Mouse (Mus musculus): ENCODE results near the gene Vamp2. TPM values are rescaled to one million over a fixed set of nuclear protein-coding genes. Genes with fewer than 3 reads are reported as not detected.

Gene Vamp2
- polyA plus RNA-seq, 1 experiment from 2014 or later, result 68.0 TPM

DNA sequence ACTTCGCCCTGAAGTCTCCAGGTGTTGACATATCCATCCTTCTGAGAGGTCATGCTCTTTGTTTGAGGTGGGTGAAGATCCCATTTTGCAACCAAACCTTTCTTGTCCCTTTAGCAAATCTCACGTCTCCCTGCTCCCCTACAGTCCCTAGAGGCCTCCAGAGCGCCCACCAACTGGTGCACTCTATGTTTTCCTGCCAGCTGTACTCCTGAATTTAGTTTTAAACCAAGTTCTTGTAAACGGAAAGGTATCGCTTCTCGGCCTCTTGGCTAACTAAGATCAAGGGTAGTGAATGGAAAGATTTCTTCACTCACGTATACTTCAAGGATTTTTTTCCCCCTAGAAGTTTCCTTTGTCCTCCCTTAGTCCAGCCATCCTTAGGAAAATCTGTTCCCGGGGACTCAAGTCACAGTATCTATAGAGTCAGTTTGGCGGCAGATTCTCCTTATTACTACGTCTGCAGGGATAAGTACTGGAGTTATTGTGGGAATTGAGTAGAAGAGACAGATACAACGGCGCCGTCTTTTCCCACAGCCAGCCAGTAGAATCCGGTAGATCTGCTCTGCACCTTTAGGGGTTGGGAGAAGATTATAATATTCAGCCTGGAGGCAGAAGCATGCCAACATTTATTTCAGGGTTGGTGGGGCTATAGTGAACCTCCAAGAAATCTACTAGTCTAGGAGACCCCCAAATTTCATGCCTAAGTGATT is 31.3 kb downstream of the Vamp2 start:
- H3K36me3 ChIP-seq, result no peaks in the 10 kb centered on the region
- H3K27me3 ChIP-seq, result peaks cover 26% of the 10 kb centered on the region
- H3K27ac ChIP-seq, result no peak overlapping the region
- no peak overlapping the region for H3K9ac ChIP-seq (replicated peaks)
- H3K9me3 ChIP-seq, result no peaks in the 10 kb centered on the region
- H3K4me3 ChIP-seq (replicated peaks), result peak overlapping the region; percentile 81
- WGBS, result 21% methylated on average over 14 of the region's 14 CpGs
- ATAC-seq (ENCODE audit: insufficient number of reproducible peaks, insufficient read depth, low FRiP score, low TSS enrichment, low read depth), result no peak
- H3K4me2 ChIP-seq, result peak overlapping the region; percentile 97
- H3K4me1 ChIP-seq (replicated peaks), result peaks cover 37% of the 10 kb centered on the region

DNA sequence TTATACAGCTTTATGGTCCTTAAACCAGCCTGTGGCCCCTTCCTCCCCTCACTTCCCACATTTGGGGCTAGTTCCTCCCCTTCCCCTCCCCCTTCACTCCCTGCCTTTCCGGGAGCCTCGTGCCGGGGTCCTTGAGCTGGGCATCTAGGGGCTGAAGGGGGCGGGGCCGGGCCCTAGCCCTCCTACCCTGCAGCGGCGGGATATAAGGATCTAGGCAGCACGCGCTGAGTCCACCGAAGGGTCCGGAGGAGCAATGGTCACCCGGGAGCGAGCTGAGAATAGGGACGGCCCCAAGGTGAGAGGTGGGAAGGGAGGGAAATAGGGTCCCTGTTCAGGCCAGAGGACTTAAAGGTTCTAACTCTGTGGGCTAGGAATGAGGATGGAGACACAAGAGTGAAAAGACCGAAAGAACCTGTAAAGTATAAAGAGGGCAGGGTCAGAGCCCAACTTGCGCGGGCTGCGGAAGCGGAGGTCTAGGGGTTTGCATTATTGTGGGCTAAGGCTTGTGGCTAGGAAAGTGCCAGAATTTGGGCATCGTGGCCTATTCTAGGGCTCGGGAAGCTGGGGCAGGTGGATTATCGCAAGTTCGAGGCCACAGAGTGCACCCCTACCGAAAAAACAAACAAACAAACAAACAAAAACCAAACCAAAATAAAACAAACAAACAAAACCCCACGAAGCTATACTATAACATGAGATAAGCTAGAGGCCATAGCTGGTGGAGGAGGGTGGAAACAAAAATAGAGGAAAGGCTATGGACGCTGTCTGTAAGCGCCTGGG is 32.1 kb downstream of the Vamp2 start, which contains the start of gene Hes7:
Hes7 (plus strand) TSS at position 184 of the 780 bp plus-strand sequence.
- Histone ChIP-seq H3K4me3 (replicated peaks) (peak within 1 kb of the TSS; percentile 81), H3K4me2 (peak within 1 kb of the TSS; percentile 97), H3K4me1 (replicated peaks) (peaks cover 37% of the 10 kb centered on the region), H3K27ac (no peak within 1 kb of the TSS), H3K27me3 (peaks cover 26% of the 10 kb centered on the region), H3K9ac (replicated peaks) (peak within 1 kb of the TSS; percentile 74), H3K36me3 (no peaks in the 10 kb centered on the region), H3K9me3 (no peaks in the 10 kb centered on the region)
- WGBS, result 1% methylated on average over 27 of the region's 27 CpGs
- no peak for ATAC-seq (ENCODE audit: insufficient number of reproducible peaks, insufficient read depth, low FRiP score, low TSS enrichment, low read depth)

DNA sequence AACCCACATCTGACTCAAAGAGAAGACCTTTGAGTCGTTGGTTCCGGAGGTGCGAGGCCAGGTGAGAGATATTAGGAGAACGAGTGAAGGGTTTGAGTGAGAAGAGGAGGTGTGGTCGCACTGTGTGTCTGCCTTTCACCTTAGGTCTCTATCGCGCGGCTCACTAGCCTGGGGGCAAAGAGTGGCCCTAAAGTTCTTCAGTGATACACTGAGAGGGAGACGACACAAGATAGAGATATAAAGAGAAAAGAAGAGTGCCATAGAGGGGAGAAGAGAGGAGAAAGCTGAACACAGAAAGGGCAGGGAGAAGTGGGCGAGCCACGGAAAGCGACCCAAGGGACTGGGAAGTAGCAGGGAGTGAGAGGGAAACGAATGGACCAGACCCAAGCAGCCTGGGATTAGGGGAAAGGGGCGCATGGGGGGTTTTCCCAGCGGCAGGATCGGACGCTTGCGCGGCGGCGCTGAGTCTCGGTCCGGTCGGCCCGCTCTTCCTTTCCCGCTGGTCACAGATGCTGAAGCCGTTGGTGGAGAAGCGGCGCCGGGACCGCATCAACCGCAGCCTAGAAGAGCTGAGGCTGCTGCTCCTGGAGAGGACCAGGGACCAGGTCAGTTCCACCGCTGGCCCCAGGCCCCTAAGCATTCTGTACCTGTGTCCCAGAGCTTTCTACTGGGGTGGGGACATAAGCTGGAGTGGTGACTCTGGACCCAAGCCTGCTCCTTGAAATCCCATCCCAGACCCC is 32.9 kb downstream of the Vamp2 start:
- Histone ChIP-seq H3K27me3 (peaks cover 20% of the 10 kb centered on the region), H3K9ac (replicated peaks) (peak overlapping the region; percentile 74), H3K36me3 (no peaks in the 10 kb centered on the region), H3K4me1 (replicated peaks) (peaks cover 43% of the 10 kb centered on the region), H3K9me3 (no peaks in the 10 kb centered on the region), H3K4me3 (replicated peaks) (peak overlapping the region; percentile 81), H3K27ac (no peak overlapping the region), H3K4me2 (peak overlapping the region; percentile 97)
- ATAC-seq (ENCODE audit: insufficient number of reproducible peaks, insufficient read depth, low FRiP score, low TSS enrichment, low read depth), result no peak
- under 1% methylated on average over 33 of the region's 33 CpGs for WGBS

DNA sequence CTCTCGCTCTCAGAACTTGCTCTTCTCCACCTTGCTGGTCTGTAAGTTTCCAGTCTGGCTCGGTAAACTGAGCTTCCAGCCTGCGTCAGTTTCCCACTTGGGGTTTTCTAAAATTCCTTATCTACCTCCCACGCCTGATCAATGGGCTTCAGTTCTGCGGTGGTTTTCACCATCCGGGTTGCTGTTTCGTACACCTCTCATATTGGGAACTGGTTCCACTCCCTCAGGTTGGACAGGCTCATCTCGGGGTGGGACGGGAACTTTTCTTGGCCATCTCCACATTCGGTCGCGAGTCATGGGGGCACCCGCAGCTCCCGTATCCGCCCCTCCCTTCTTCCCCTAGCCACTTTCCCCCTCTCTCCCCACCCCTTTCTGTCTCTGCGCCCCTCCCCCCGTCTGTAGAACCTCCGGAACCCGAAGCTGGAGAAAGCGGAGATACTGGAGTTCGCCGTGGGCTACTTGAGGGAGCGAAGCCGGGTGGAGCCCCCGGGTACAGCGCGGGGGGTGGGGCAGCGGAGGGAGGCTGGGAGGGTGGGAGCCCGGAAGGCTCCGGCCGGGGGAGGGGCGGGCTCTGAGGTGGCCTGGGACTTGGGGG is 33.5 kb downstream of the Vamp2 start:
- peak overlapping the region; percentile 86 for H3K27ac ChIP-seq
- H3K36me3 ChIP-seq, result no peaks in the 10 kb centered on the region
- H3K4me2 ChIP-seq, result peak overlapping the region; percentile 97
- no peaks in the 10 kb centered on the region for H3K9me3 ChIP-seq
- peaks cover 17% of the 10 kb centered on the region for H3K27me3 ChIP-seq
- no peak for ATAC-seq (ENCODE audit: insufficient number of reproducible peaks, insufficient read depth, low FRiP score, low TSS enrichment, low read depth)
- H3K4me1 ChIP-seq (replicated peaks), result peaks cover 48% of the 10 kb centered on the region
- H3K9ac ChIP-seq (replicated peaks), result peak overlapping the region; percentile 74
- peak overlapping the region; percentile 81 for H3K4me3 ChIP-seq (replicated peaks)
- WGBS, result under 1% methylated on average over 32 of the region's 32 CpGs

DNA sequence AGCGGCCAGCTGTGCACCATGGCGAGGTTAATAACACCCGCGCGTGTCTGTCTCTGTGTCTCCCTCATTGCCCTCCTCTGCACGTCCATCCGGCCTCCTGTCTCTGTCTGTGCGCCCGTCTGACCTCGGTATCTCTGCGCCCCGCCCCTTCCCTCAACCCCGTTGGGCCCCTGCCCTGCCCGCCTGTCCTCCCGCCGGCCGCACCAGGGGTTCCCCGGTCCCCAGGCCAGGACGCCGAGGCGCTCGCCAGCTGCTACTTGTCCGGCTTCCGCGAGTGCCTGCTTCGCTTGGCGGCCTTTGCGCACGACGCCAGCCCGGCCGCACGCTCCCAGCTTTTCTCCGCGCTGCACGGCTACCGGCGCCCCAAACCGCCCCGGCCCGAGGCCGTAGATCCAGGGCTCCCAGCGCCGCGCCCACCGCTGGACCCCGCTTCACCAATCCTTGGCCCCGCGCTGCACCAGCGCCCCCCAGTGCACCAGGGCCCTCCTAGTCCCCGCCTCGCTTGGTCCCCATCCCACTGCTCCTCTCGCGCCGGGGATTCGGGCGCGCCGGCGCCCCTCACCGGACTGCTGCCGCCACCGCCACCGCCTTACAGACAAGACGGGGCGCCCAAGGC is 34.2 kb downstream of the Vamp2 start, which contains the start of gene 9130213A22Rik:
9130213A22Rik (minus strand) TSS at position 254 of the 616 bp plus-strand sequence.
- ATAC-seq (ENCODE audit: insufficient number of reproducible peaks, insufficient read depth, low FRiP score, low TSS enrichment, low read depth), result peak; percentile 66
- Histone ChIP-seq H3K36me3 (no peaks in the 10 kb centered on the region), H3K9ac (replicated peaks) (peak within 1 kb of the TSS; percentile 74), H3K4me2 (peak within 1 kb of the TSS; percentile 97), H3K4me1 (replicated peaks) (peaks cover 44% of the 10 kb centered on the region), H3K27ac (peak within 1 kb of the TSS; percentile 86), H3K9me3 (no peaks in the 10 kb centered on the region), H3K4me3 (replicated peaks) (peak within 1 kb of the TSS; percentile 81), H3K27me3 (peaks cover 22% of the 10 kb centered on the region)
- under 1% methylated on average over 65 of the region's 66 CpGs for WGBS

DNA sequence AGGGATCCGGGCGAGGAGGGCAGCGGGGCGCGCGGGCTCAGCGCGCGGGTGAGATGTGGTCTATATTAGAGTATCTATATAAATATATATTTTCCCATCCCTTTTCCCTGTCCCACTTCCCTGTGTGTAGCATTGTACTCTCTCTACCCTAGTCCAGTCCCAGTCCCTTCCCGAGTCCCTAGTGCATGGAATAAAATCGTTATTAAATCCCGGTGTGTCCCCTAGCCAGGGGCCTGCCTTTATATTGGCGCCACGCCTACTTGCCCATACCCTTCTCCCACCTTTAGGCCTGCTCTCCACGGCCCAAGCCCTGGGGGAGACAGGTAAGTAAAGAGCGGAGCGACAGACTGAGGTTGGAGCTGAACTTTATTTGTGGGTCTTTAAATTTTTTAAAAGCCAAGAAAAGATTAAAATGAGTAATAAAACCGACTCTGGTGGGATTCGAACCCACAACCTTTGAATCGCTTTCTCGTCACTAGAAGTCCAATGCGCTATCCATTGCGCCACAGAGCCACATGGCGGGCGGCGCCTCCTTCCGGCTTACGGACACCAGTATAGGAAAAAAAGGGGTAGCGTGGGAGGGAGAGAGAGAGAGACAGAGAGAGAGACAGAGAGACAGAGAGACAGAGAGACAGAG is 34.9 kb downstream of the Vamp2 start:
- Histone ChIP-seq H3K36me3 (no peaks in the 10 kb centered on the region), H3K4me1 (replicated peaks) (peaks cover 42% of the 10 kb centered on the region), H3K27me3 (peaks cover 26% of the 10 kb centered on the region), H3K9me3 (no peaks in the 10 kb centered on the region), H3K4me3 (replicated peaks) (peak overlapping the region; percentile 81), H3K9ac (replicated peaks) (peak overlapping the region; percentile 74), H3K27ac (peak overlapping the region; percentile 86), H3K4me2 (peak overlapping the region; percentile 97)
- ATAC-seq (ENCODE audit: insufficient number of reproducible peaks, insufficient read depth, low FRiP score, low TSS enrichment, low read depth), result peak; percentile 18
- WGBS, result under 1% methylated on average over 29 of the region's 29 CpGs

DNA sequence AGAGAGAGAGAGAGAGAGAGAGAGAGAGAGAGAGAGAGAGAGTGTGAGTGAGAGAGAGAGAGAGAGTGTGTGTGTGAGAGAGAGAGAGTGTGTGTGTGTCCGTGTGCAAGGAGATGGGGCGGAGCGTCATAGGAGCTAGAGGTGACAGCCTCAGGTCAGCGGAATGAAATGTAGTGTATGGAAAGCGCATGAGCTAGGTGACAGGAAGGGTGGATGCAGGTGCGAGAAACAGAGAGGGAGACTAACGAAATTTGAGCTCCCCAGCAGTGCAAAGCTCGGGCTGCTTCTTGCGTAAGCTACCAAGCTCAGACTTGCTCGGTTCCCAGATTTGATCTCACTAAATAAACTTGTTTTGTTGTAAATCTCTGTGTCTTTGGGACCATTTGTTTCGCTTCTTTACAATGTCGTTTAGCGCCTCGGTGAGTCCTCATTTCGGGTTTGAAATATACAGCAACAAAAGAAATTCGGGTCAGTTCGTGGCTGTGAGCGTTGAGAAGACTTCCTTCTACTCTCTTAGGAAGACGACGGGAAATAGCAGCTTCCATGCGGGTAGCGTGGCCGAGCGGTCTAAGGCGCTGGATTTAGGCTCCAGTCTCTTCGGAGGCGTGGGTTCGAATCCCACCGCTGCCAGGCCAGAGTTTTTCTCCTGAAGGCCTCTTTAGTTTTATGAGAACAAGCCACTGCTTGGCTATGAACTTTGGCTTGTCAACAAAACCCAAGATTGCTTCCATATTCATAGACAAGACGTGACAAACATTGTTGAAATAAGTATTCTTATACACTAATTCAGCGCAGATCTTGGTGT is 35.6 kb downstream of the Vamp2 start:
- peak overlapping the region; percentile 97 for H3K4me2 ChIP-seq
- H3K27ac ChIP-seq, result peak overlapping the region; percentile 73
- peak; percentile 50 for ATAC-seq (ENCODE audit: insufficient number of reproducible peaks, insufficient read depth, low FRiP score, low TSS enrichment, low read depth)
- peak overlapping the region; percentile 81 for H3K4me3 ChIP-seq (replicated peaks)
- H3K27me3 ChIP-seq, result peaks cover 26% of the 10 kb centered on the region
- WGBS, result under 1% methylated on average over 31 of the region's 31 CpGs
- no peaks in the 10 kb centered on the region for H3K36me3 ChIP-seq
- H3K4me1 ChIP-seq (replicated peaks), result peaks cover 40% of the 10 kb centered on the region
- peak overlapping the region; percentile 53 for H3K9ac ChIP-seq (replicated peaks)
- H3K9me3 ChIP-seq, result no peaks in the 10 kb centered on the region

DNA sequence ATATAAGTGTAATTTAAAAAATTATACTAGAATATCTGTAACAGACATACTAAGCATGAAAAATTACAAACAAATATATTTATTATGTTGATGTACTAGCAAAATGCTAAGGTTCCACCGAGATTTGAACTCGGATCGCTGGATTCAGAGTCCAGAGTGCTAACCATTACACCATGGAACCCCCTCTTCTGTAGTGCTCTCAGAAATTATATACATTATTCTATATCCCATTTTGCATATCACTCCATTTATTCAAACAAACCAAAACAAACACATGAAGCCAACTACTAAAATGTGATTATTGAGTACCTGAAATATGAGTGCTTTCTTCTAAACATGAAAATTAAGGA is 36.2 kb downstream of the Vamp2 start:
- H3K36me3 ChIP-seq, result no peaks in the 10 kb centered on the region
- 0% methylated on average over 3 of the region's 3 CpGs for WGBS
- peaks cover 26% of the 10 kb centered on the region for H3K27me3 ChIP-seq
- ATAC-seq (ENCODE audit: insufficient number of reproducible peaks, insufficient read depth, low FRiP score, low TSS enrichment, low read depth), result no peak
- no peak overlapping the region for H3K9ac ChIP-seq (replicated peaks)
- no peak overlapping the region for H3K27ac ChIP-seq
- peak overlapping the region; percentile 81; the same call in 1 of the 2 replicates for H3K4me3 ChIP-seq (replicated peaks)
- H3K4me1 ChIP-seq (replicated peaks), result peaks cover 35% of the 10 kb centered on the region
- 0 out of 2 replicates have a peak overlapping the region, but pooled peaks have one; percentile 97 for H3K4me2 ChIP-seq
- H3K9me3 ChIP-seq, result no peaks in the 10 kb centered on the region

DNA sequence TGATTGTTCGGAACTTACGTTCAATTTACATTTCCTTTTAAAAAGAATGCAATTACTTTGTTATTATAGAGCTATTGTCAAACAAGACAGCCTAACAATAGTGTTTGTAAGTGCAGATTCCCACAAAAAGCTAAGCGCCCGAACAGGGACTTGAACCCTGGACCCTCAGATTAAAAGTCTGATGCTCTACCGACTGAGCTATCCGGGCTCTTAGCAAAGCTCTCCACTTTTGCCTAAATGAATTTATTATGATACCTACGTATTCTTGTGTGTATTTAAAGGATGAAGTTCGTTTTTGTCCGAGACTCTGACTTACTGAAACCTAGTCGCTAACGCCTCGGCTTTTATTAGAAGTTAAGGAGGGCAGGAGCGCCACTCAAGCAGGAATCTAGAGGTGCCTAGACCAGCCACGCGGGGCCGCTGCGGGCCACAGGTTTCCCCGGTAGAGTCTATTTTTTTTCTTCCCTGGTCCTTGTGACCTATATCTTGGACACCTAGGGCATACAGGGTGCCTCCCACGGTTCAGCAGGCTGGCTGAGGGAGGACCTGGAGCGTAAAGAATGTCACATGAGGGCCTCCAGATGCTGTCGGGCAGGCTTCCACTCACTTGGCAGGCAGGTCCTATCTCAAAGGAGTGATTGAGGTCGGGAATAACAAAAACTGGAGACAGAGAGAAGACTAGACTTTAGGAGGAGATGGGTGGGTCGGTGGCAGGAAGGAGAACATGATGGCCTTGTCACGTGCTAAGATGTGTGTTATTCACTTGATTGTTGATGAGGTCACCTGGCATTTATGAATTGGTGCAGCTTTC is 37.0 kb downstream of the Vamp2 start:
- Histone ChIP-seq H3K36me3 (no peaks in the 10 kb centered on the region), H3K27ac (peak overlapping the region; percentile 50; the same call in 1 of the 2 replicates), H3K4me1 (replicated peaks) (peaks cover 27% of the 10 kb centered on the region), H3K4me3 (replicated peaks) (peak overlapping the region; percentile 58), H3K9ac (replicated peaks) (peak overlapping the region; percentile 63), H3K27me3 (peaks cover 22% of the 10 kb centered on the region), H3K9me3 (no peaks in the 10 kb centered on the region), H3K4me2 (peak overlapping the region; percentile 90)
- peak; percentile 8; the same call in 1 of the 2 replicates for ATAC-seq (ENCODE audit: insufficient number of reproducible peaks, insufficient read depth, low FRiP score, low TSS enrichment, low read depth)
- under 1% methylated on average over 24 of the region's 24 CpGs for WGBS

All from limb, embryonic 12.5 days (tissue).